Mouse (Mus musculus): ENCODE results near the gene Fam174b. TPM values are rescaled to one million over a fixed set of nuclear protein-coding genes. Genes with fewer than 3 reads are reported as not detected.

Gene Fam174b
- polyA plus RNA-seq, 1 experiment, result 23.7 TPM

- no peak overlapping the region for H3K4me3 ChIP-seq (ENCODE audit: insufficient read depth, low read length)
- no peak for TF ChIP-seq CTCF (IDR thresholded peaks at IDR 0.05; ENCODE audit: extremely low read depth, insufficient read depth, low read length)
- no peak for TF ChIP-seq POLR2A (IDR thresholded peaks at IDR 0.05; ENCODE audit: extremely low read depth, insufficient read depth, low read length)
- H3K27ac ChIP-seq (ENCODE audit: insufficient read depth, low read length), result no peak overlapping the region
- no peaks in the 10 kb centered on the region; the same call in 1 of the 2 replicates for H3K4me1 ChIP-seq (ENCODE audit: control insufficient read depth, insufficient read depth, low read length)
Observed at GRCm38 (mm10) chr7:73721764-73722163, 18.3 kb upstream of the Fam174b start.

- Histone ChIP-seq H3K4me3 (ENCODE audit: insufficient read depth, low read length) (no peak overlapping the region), H3K27ac (ENCODE audit: insufficient read depth, low read length) (no peak overlapping the region), H3K4me1 (ENCODE audit: control insufficient read depth, insufficient read depth, low read length) (no peaks in the 10 kb centered on the region)
- TF ChIP-seq CTCF (IDR thresholded peaks at IDR 0.05; ENCODE audit: extremely low read depth, insufficient read depth, low read length) (no peak), POLR2A (IDR thresholded peaks at IDR 0.05; ENCODE audit: extremely low read depth, insufficient read depth, low read length) (no peak)
Observed at GRCm38 (mm10) chr7:73729913-73730312, 10.2 kb upstream of the Fam174b start.

GRCm38 (mm10) chr7:73730430-73731022 is 9.6 kb upstream of the Fam174b start:
- no peak for TF ChIP-seq CTCF (IDR thresholded peaks at IDR 0.05; ENCODE audit: extremely low read depth, insufficient read depth, low read length)
- no peak for TF ChIP-seq POLR2A (IDR thresholded peaks at IDR 0.05; ENCODE audit: extremely low read depth, insufficient read depth, low read length)
- Histone ChIP-seq H3K4me3 (ENCODE audit: insufficient read depth, low read length) (no peak overlapping the region), H3K27ac (ENCODE audit: insufficient read depth, low read length) (no peak overlapping the region), H3K4me1 (ENCODE audit: control insufficient read depth, insufficient read depth, low read length) (no peaks in the 10 kb centered on the region)

- Histone ChIP-seq H3K4me3 (ENCODE audit: insufficient read depth, low read length) (no peak overlapping the region), H3K27ac (ENCODE audit: insufficient read depth, low read length) (no peak overlapping the region), H3K4me1 (ENCODE audit: control insufficient read depth, insufficient read depth, low read length) (no peaks in the 10 kb centered on the region)
- TF ChIP-seq CTCF (IDR thresholded peaks at IDR 0.05; ENCODE audit: extremely low read depth, insufficient read depth, low read length), result no peak
- TF ChIP-seq POLR2A (IDR thresholded peaks at IDR 0.05; ENCODE audit: extremely low read depth, insufficient read depth, low read length), result no peak
Observed at GRCm38 (mm10) chr7:73736046-73736445, 4.1 kb upstream of the Fam174b start.

- peak overlapping the region; percentile 89 for H3K4me3 ChIP-seq (ENCODE audit: insufficient read depth, low read length)
- H3K27ac ChIP-seq (ENCODE audit: insufficient read depth, low read length), result peak overlapping the region; percentile 89
- TF ChIP-seq POLR2A (IDR thresholded peaks at IDR 0.05; ENCODE audit: extremely low read depth, insufficient read depth, low read length) (no peak), CTCF (IDR thresholded peaks at IDR 0.05; ENCODE audit: extremely low read depth, insufficient read depth, low read length) (no peak)
Observed at GRCm38 (mm10) chr7:73741392-73741791, 1.3 kb downstream of the Fam174b start.

GRCm38 (mm10) chr7:73741841-73742240 is 1.7 kb downstream of the Fam174b start:
- TF ChIP-seq POLR2A (IDR thresholded peaks at IDR 0.05; ENCODE audit: extremely low read depth, insufficient read depth, low read length) (no peak), CTCF (IDR thresholded peaks at IDR 0.05; ENCODE audit: extremely low read depth, insufficient read depth, low read length) (no peak)
- Histone ChIP-seq H3K27ac (ENCODE audit: insufficient read depth, low read length) (no peak overlapping the region), H3K4me3 (ENCODE audit: insufficient read depth, low read length) (peak overlapping the region; percentile 89), H3K4me1 (ENCODE audit: control insufficient read depth, insufficient read depth, low read length) (peaks cover 6% of the 10 kb centered on the region; the same call in 1 of the 2 replicates)

More at GRCm38 (mm10) chr7:73741392-73741791, 1.3 kb downstream of the Fam174b start:
- peaks cover 6% of the 10 kb centered on the region; the same call in 1 of the 2 replicates for H3K4me1 ChIP-seq (ENCODE audit: control insufficient read depth, insufficient read depth, low read length)

GRCm38 (mm10) chr7:73743144-73743543 is 3.0 kb downstream of the Fam174b start:
- Histone ChIP-seq H3K27ac (ENCODE audit: insufficient read depth, low read length) (no peak overlapping the region), H3K4me3 (ENCODE audit: insufficient read depth, low read length) (no peak overlapping the region), H3K4me1 (ENCODE audit: control insufficient read depth, insufficient read depth, low read length) (peaks cover 6% of the 10 kb centered on the region; the same call in 1 of the 2 replicates)
- TF ChIP-seq POLR2A (IDR thresholded peaks at IDR 0.05; ENCODE audit: extremely low read depth, insufficient read depth, low read length), result no peak

GRCm38 (mm10) chr7:73743831-73744370 is 3.8 kb downstream of the Fam174b start:
- peaks cover 6% of the 10 kb centered on the region; the same call in 1 of the 2 replicates for H3K4me1 ChIP-seq (ENCODE audit: control insufficient read depth, insufficient read depth, low read length)
- TF ChIP-seq CTCF (IDR thresholded peaks at IDR 0.05; ENCODE audit: extremely low read depth, insufficient read depth, low read length) (no peak), POLR2A (IDR thresholded peaks at IDR 0.05; ENCODE audit: extremely low read depth, insufficient read depth, low read length) (no peak)
- no peak overlapping the region for H3K4me3 ChIP-seq (ENCODE audit: insufficient read depth, low read length)

GRCm38 (mm10) chr7:73745903-73746302 is 5.8 kb downstream of the Fam174b start:
- Histone ChIP-seq H3K4me1 (ENCODE audit: control insufficient read depth, insufficient read depth, low read length) (peaks cover 6% of the 10 kb centered on the region; the same call in 1 of the 2 replicates), H3K27ac (ENCODE audit: insufficient read depth, low read length) (no peak overlapping the region), H3K4me3 (ENCODE audit: insufficient read depth, low read length) (no peak overlapping the region)
- TF ChIP-seq CTCF (IDR thresholded peaks at IDR 0.05; ENCODE audit: extremely low read depth, insufficient read depth, low read length) (no peak), POLR2A (IDR thresholded peaks at IDR 0.05; ENCODE audit: extremely low read depth, insufficient read depth, low read length) (no peak)

More at GRCm38 (mm10) chr7:73743831-73744370, 3.8 kb downstream of the Fam174b start:
- H3K27ac ChIP-seq (ENCODE audit: insufficient read depth, low read length), result no peak overlapping the region

GRCm38 (mm10) chr7:73746836-73747235 is 6.7 kb downstream of the Fam174b start:
- H3K27ac ChIP-seq (ENCODE audit: insufficient read depth, low read length), result no peak overlapping the region
- peaks cover 6% of the 10 kb centered on the region; the same call in 1 of the 2 replicates for H3K4me1 ChIP-seq (ENCODE audit: control insufficient read depth, insufficient read depth, low read length)
- TF ChIP-seq POLR2A (IDR thresholded peaks at IDR 0.05; ENCODE audit: extremely low read depth, insufficient read depth, low read length) (no peak), CTCF (IDR thresholded peaks at IDR 0.05; ENCODE audit: extremely low read depth, insufficient read depth, low read length) (no peak)
- H3K4me3 ChIP-seq (ENCODE audit: insufficient read depth, low read length), result no peak overlapping the region

All from cortical plate, adult 2 months (tissue).